Mouse (Mus musculus) embryonic fibroblast, embryonic 13.5 days (primary cell): Measurements from ENCODE around the gene B630019K06Rik.

ENCODE experiments used
- CTCF ChIP-seq: IDR thresholded peaks from 2 replicates; pipeline ENCODE4 v1.5.1; 2011; ENCODE audit warnings: mild to moderate bottlenecking, control low read depth, low read length, moderate library complexity, borderline replicate concordance; ENCODE audit not compliant: insufficient read depth
- POLR2A ChIP-seq: IDR thresholded peaks from 2 replicates; pipeline ENCODE4 v1.6.1; 2011; ENCODE audit warnings: low read depth, mild to moderate bottlenecking, control low read depth, low read length, moderate library complexity

DNA sequence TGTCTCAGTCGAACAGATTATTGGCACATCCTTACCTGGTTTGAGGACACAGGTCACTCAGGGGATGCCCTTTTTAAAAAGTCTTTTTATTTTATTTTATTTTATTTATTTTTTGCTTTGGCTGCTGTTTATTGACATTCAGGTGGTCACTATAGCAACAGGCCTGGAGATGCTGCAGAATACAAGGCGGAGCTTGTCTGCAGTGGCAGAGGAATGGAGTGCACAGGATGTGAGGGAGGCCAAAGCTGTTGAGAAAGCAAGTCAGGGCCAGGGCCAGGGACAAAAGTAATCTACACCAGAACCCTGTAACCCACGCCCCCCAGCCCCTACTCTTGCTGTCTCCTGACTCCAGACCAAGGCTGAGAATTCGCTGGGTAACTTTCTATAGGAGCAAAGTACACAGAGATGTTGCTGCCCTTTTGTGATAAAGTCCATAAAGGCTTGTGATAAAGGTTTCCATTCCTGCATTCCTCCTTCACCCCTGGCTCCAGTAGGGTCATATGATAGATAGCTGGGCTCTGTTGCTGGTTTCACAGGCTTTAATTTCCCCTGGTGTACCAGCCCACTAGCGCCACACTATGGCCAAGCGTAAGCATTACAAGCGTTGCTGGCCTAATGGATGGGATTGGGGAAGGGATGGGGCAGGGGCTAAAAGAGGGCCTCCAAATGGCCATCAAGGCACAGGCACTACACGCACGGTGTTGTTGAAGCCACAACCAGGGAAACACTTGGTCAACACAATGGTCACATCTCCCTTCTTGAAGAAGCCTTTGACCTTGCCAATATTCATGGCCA, 29.8 kb downstream of the B630019K06Rik start:
- TF ChIP-seq CTCF (no peak), POLR2A (no peak)
